Mouse (Mus musculus): ENCODE data around the gene Sox2. TPM values are rescaled to one million over a fixed set of nuclear protein-coding genes. Genes with fewer than 3 reads are reported as not detected.

The Sox2 gene
- polyA plus RNA-seq, 1 experiment from 2014 or later: 0.89 TPM

DNA sequence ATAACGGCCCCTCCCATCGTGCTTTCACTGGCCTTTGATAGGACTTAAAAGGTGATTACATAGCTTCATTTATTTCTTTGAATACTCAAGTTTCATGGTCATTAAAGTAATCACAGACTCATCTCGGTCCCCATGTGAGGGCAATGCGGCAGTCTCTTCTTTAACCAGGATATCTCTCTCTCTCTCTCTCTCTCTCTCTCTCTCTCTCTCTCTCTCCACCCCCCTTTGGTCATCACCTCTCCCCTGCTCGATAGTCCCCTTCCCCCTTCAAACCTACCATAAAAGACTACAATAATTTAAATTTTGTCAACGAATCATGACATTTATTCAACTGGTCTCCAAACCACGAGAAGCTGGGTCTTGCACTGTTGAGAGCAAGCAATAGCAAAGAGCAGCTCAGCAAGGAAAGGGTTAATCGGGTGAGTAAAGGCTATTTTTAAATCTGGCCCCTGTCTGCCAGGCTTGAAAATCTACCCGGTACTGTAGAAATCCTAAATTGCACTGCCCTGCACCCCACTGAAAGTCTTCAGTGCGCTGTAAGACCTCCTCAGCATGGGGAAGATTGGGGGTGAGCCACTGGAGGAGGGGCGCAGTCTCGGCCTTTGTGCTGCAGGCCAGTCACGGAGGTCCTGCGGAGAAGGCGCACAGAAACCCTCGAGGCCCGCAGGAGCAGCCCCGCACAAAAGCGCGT is 41.6 kb downstream of the Sox2 start:
- ATAC-seq: no peak

DNA sequence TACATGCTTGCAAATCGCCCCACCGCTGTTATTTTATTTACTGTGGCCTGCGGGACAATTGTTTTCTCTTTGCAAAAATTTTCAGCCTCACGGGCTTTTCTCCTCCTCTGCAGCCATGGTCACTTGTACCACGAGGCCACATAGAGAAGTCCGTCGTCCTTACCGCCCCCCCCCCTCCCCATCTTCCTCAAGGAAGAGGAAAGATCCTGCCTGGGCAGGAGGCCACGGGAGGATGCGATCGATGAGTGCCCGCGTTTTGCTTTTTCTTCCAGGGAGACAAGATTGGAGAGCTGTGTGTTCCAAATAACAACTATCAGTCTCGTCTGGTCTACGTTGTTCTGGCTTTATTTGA is 42.2 kb downstream of the Sox2 start:
- WGBS: 22% methylated on average over 15 of the region's 15 CpGs

More for the DNA sequence above, 41.6 kb downstream of the Sox2 start:
- H3K27me3 ChIP-seq (replicated peaks): no peaks in the 10 kb centered on the region
- no peaks in the 10 kb centered on the region for H3K36me3 ChIP-seq
- H3K4me1 ChIP-seq (replicated peaks): peaks cover 5% of the 10 kb centered on the region; the same call in 1 of the 2 replicates
- peak overlapping the region; percentile 61 for H3K4me2 ChIP-seq (replicated peaks)
- H3K9me3 ChIP-seq: no peaks in the 10 kb centered on the region
- no peak overlapping the region for H3K27ac ChIP-seq
- peak overlapping the region; percentile 19; the same call in 1 of the 2 replicates for H3K4me3 ChIP-seq (replicated peaks)
- 16% methylated on average over 20 of the region's 20 CpGs for whole genome bisulfite sequencing
- H3K9ac ChIP-seq: peak overlapping the region; percentile 29; the same call in 1 of the 2 replicates

More for the DNA sequence above, 42.2 kb downstream of the Sox2 start:
- Histone ChIP-seq H3K27me3 (replicated peaks) (no peaks in the 10 kb centered on the region), H3K36me3 (no peaks in the 10 kb centered on the region), H3K27ac (no peak overlapping the region), H3K4me2 (replicated peaks) (peak overlapping the region; percentile 61), H3K4me3 (replicated peaks) (peak overlapping the region; percentile 19; the same call in 1 of the 2 replicates), H3K9ac (peak overlapping the region; percentile 29; the same call in 1 of the 2 replicates), H3K4me1 (replicated peaks) (peaks cover 5% of the 10 kb centered on the region; the same call in 1 of the 2 replicates), H3K9me3 (no peaks in the 10 kb centered on the region)
- ATAC-seq: no peak

MicroRNAs encoded within 50 kb of the gene (microRNA counts, 519-probe panel; counts per million panel counts)
- 97.1 counts per million, percentile 29 among the panel's probes with 10 or more counts for microRNA mmu-miR-1897-3p
